Mouse (Mus musculus) thymus, postnatal 10 days (tissue): ENCODE data around the gene Dpy19l3.
A peak's percentile ranks its signal among the peaks of the same experiment; 100 is the strongest.

Experiments used
- DNase-seq, 2 experiments: peaks; one replicate each; pipeline ENCODE4 v3.0.0; 2021; ENCODE audit warnings: low spot score in 2 of 2

The Dpy19l3 gene

GRCm38 (mm10) chr7:35750873-35751272, 3.4 kb downstream of the Dpy19l3 start:
- DNase-seq, result no peak

- DNase-seq, result no peak
Measured at GRCm38 (mm10) chr7:35747397-35747964, 6.8 kb downstream of the Dpy19l3 start.

DNA sequence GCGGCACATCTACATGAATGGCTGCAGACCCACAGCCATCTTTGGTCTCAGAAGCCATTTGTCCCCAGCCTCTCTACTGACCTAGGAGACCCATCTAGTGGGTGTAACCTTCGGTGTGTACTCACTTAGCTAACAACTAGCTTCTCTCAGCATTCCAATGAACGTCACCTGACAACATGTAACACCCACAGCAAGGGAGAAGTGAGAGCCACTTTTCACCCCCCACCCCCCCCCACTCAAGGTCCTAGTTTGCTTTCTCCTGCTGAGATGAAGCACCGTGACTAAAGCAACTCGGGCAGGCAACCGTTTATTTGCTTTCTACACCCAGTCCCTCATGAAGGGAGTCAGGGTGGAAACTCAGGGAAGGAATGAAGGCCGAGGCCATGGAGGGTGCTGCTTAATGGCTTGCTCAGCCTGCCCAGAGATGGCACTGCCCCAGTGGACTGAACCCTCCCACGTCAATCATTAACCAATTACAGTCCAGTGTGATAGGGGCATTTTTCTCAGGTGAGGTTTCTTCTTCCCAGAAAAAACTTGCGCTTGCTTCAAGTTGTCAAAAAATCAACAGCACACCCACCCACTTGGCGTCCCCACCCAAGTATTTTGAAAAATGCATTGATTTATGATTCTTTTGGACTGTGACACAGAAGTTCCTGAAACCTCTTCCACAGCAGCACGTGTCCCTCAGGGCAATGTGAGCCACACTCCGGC, 7.4 kb downstream of the Dpy19l3 start:
- no peak for DNase-seq

DNA sequence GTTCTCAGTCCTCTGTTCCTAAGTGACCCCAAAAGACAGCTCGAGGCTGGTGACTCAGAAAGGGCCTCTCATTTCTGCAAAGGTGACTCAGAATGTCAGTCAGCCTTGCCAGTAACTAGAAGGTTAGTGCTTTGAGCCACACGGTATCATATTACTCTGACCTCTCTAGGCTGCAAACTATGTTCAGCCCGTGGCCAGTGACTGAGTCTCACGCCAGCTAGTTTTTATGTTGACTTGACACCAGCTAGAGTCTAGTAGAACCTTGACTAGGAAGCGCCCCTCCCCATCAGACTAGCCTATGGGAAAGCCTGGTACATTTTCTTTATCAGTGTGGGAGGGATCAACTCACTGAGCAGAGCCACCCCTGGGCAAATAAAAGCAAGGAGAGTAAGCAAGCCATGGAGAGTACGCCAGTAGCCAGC, 9.0 kb downstream of the Dpy19l3 start:
- DNase-seq, result no peak

- no peak for DNase-seq
Measured at GRCm38 (mm10) chr7:35744771-35745170, 9.5 kb downstream of the Dpy19l3 start.

DNA sequence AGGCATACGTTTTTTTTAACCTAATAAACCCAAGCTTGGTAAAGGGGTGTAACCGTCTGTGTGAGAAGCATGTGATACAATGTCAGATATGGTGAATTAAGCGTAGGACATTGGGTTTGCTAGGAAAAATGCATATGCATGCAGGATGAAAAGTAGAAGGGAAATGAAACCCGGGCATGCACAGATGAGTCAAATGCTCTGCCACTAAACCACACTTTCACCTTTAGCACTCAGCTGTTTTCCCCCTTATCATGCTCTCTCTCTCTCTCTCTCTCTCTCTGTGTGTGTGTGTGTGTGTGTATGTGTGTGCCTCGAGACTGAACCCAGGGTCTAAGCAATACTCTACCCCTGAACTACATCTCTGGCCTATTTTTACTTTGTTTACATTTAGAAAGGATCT, 11.9 kb downstream of the Dpy19l3 start:
- no peak for DNase-seq

DNA sequence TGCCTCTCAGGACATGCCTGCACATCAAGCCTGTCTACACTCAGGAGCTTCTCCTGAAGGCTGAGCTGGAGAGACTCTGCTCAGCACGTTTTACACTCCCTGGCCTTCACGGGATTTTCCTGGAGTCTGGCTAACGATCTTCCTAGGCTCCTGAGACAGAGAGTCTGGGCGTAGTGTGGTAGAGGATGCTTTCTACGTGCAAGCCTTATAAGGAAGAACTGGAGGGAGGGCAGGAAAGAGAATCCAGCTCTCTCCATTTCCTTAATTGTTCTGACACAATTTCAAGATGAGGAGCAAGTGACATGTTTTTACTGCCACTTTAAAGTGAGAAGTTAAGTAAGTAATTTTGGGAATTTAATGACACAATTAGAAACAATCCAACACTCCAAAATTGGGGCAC, 12.4 kb downstream of the Dpy19l3 start:
- DNase-seq, result no peak

GRCm38 (mm10) chr7:35740489-35741230, 13.6 kb downstream of the Dpy19l3 start:
- DNase-seq, result peak; percentile 55 to 81

- DNase-seq, result no peak
Measured at GRCm38 (mm10) chr7:35738871-35739270, 15.4 kb downstream of the Dpy19l3 start.

DNA sequence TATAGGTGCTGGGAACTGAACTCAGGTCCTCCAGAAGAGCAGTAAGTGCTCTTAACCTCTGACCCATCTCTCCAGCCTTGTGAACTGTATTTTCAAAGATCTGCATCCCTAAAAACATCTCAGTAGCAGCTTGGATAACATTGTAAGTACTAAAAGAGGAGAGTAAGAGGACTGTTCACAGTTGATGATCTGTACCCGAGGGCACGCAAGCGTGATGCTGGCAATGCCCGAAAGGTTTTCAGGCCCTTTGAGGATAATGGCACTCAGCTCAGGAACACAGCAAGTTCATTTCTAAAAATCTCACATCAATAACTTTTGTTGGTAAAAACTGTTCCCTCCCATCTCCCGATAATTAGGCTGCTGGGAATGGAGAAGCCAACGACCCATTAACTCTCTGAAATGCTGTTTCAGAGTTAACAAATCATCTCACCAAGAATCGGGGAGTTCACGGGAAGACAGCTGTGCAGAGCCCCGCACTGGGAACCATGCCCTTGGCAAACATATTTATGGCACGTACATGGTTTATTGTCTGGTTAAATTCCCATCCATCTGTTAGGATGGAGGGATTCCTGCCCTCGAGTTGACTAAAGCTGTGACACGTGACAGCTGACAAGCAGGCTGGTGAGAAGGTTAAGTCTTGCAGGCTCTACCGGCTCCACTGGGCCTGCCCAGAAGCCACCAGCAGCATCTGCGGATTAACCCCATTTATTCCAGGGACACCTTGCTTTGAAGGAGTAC, 20.8 kb downstream of the Dpy19l3 start:
- DNase-seq, result no peak

GRCm38 (mm10) chr7:35732585-35733059, 21.6 kb downstream of the Dpy19l3 start:
- DNase-seq, result no peak

DNA sequence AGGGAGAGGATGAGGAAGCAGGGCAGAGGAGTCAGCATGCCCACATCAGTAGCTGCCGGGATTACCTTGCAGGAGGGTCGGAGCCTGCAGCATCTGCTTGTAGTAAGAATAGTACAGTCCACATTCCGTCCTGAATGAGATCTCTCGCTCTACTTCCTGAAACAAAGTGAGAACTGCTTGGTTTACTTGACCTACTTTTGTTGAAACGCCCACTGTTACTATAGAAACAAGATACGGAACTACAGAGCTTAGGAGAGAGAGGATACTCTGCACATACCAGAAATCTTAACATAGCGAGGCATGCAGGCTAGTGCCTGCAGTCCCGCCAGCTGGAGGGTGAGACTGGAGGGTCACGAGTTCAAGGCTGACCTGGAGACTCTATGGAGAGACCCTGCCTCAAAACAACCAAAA, 24.6 kb downstream of the Dpy19l3 start:
- DNase-seq, result peak; percentile 54 to 56

DNA sequence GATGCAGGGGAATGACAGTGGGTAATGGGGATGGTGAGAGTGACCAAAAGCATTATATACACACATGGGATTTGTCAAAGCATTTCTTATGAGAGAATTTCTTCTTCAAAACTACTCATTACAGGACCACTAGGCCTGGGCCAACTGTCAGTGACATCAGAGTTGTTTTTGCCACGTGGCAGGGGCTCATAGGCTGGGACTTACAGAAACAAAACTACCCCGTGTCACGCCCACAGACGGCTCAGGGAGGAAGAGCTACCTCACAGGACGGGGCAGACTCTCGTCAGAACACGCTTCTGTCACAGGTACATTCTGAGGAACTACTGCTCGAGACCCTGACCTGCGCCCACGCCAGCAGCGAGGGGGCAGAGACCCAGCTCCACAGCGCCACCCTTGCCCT, 25.9 kb downstream of the Dpy19l3 start:
- no peak for DNase-seq

DNA sequence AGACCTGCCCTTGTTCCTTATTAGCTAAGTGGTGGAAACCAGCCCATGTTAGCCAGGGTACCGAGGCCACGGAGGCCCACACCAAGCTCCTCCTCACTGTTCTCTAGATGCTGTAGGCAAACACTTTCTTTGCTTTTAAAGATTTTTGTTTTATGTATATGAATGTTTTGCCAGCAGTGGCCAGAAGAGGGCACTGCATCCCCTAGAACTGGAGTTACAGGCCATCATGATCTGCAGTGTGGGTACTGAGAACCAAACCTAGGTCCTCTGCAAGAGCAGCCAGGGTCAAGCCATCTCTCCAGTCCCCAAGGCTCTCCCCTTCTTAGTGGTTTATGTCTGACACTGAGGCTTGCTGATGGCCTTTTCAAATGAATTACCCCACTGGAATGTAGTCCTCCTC, 31.2 kb downstream of the Dpy19l3 start:
- DNase-seq, result no peak

DNA sequence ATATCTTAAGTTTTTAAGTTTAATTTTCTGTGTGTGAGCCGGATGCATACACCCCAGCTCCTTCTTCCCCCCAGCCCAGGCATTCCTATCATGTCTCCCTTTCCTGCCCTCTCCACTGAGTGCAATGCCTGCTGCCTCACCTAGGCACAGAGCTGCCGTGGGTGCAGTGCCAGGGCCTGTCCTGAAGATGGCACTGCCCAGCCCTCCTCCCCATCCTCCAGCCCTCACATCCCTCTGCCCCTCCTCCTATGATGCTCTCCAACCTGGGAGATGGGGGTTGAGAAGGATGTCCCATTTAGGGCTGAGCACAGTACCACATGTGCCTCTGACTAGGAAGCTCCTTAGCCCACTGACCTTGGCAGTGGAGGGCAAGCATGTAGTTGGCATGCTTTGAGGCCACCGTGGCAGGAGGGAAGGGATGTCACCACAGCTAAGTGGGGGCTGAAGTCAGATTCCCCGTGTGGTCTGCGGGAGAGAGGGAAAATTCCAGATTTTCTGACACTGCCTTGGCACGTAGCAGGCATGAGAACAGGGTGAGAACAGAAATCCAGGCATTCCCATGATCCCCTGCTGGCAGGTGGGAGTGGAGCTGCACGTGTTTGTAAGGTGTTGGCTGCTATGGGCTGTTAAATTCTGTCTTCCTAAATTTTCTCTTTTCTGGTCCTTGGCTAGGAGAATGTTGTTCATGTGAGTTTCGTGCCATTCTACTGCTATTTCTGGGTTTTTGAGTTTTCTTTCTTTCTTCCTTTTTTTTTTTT, 35.7 kb downstream of the Dpy19l3 start:
- no peak for DNase-seq

- no peak for DNase-seq
Measured at GRCm38 (mm10) chr7:35710366-35710765, 43.9 kb downstream of the Dpy19l3 start.

DNA sequence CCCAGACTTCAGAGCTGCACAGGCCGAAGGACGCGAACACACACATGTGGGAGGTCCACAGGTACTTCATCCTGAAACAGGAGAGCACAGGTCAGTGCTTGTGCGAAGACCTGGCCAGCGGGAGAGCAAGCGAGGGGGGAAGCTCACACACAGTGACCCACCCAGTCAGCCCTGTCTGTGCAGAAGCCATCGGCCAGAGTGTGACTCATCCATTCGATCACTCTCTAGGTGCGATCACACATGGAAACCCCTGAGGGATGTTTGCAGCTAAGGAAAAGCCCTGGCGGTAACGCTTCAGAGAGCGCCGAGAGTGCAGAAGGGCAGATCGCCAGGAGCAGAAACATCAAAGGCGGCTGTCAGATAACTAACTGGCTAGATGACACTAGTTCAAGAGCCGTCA, 46.2 kb downstream of the Dpy19l3 start:
- DNase-seq, result no peak

DNA sequence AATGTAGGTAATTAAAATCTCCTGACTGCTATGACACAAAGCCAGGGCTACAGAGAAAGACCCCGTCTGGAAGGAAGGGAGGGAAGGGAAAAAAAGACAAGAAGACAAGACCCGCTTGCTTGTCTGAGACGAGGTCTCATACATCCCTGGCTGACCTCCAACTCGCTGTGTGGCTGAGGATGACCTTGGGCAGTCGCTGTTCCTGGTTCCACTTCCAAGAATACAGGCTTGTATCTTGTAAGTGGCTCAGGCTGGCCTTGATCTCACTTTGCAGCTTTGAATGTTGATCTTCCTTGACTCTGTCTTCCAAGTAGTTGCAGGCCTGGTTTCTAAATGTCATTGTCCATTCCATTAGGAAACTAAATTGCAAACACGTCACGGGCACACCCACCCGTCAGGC, 55.2 kb downstream of the Dpy19l3 start:
- DNase-seq, result no peak

DNA sequence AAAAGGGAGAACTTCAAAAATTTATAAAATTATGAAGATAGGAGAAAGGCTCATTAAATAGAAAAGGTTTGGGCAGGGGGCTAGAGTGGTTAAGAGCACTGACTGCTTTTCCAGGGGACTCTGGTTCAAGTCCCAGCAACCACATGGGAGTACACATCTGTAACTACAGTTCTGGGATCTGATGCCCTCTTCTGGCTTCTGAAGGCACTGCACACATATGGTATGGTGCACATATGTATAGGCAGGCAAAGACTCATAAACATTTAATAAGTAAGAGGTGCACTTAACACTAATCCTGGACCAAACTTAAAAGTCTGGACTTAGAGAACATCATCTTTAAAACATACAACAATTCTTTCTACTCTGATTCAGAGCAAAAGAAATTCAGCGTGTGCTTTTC, 56.2 kb downstream of the Dpy19l3 start:
- DNase-seq, result no peak

DNA sequence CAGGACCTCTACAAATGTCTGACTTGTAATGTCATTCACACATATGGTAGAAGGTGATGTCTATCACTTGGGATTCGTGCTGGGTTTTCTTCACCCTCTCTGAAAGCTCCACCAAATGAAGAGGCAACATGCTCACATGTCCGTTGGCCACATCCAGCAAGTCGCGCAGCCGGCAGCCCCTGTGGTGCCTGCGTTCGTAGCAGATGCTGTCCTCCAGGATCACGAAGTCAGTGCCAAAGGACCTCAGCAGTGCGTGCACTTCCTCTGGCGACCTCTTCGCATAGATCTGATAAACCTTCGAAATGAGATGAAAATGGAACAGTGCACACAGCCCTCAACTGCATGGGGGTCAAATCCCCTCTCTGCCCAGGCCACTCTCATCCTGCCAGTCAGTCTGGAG, 61.6 kb downstream of the Dpy19l3 start:
- no peak for DNase-seq

- DNase-seq, result no peak
Measured at GRCm38 (mm10) chr7:35692117-35692516, 62.1 kb downstream of the Dpy19l3 start.
